Mouse (Mus musculus) neural tube, embryonic 13.5 days (tissue): Measurements from ENCODE around the gene Ptprn2. TPM values are rescaled to one million over a fixed set of nuclear protein-coding genes. Genes with fewer than 3 reads are reported as not detected.

Source experiments
- ATAC-seq: fragments of 200-750 bp; cut with Nextera tagmentation; 2 replicates; pipeline ENCODE4 v1.8.0; 2017; ENCODE audit warnings: low read depth, mild to moderate bottlenecking, moderate TSS enrichment, moderate library complexity
- H3K27ac ChIP-seq: fragments of 300-500 bp; sonication (generic); replicated peaks from 2 replicates; pipeline ENCODE4 v1.5.1; 2015; ENCODE audit warnings: moderate library complexity, mild to moderate bottlenecking, inconsistent platforms
- H3K27me3 ChIP-seq: fragments of 300-500 bp; sonication (generic); 2 replicates; pipeline ENCODE4 v1.6.1; 2015; ENCODE audit warnings: mild to moderate bottlenecking, inconsistent platforms
- H3K36me3 ChIP-seq: fragments of 300-500 bp; sonication (generic); 2 replicates; pipeline ENCODE4 v1.6.1; 2015; ENCODE audit warnings: mild to moderate bottlenecking, inconsistent platforms
- H3K4me1 ChIP-seq: fragments of 300-500 bp; sonication (generic); replicated peaks from 2 replicates; pipeline ENCODE4 v1.6.1; 2015; ENCODE audit warnings: inconsistent platforms
- H3K4me2 ChIP-seq: fragments of 300-500 bp; sonication (generic); 2 replicates; pipeline ENCODE4 v1.6.1; 2015; ENCODE audit warnings: inconsistent platforms, mild to moderate bottlenecking, moderate library complexity
- H3K4me3 ChIP-seq: fragments of 300-500 bp; sonication (generic); 2 replicates; pipeline ENCODE4 v1.5.1; 2015; ENCODE audit warnings: mild to moderate bottlenecking, inconsistent platforms
- H3K9ac ChIP-seq: fragments of 300-500 bp; sonication (generic); 2 replicates; pipeline ENCODE4 v1.6.1; 2015; ENCODE audit warnings: moderate library complexity, mild to moderate bottlenecking, inconsistent platforms
- H3K9me3 ChIP-seq: fragments of 300-500 bp; sonication (generic); 2 replicates; pipeline ENCODE4 v1.6.1; 2016; ENCODE audit warnings: inconsistent platforms
- WGBS: fragments of 180-500 bp; shearing (Covaris S2); methylation state at CpG from one replicate; pipeline ENCODE4 v1.1.7; 2015; 5-methylcytosine and 5-hydroxymethylcytosine counted together
- polyA plus RNA-seq: library from polyadenylated mRNA; unstranded; fragments of >200 nt; fragmentation: Nextera tagmentation; extraction: Ambion mirVana; gene quantifications from 2 replicates; pipeline ENCODE4 v1.2.1, GENCODE M21; 2015

Ptprn2 gene
- polyA plus RNA-seq, 1 experiment from 2014 or later = 10.6 TPM

DNA sequence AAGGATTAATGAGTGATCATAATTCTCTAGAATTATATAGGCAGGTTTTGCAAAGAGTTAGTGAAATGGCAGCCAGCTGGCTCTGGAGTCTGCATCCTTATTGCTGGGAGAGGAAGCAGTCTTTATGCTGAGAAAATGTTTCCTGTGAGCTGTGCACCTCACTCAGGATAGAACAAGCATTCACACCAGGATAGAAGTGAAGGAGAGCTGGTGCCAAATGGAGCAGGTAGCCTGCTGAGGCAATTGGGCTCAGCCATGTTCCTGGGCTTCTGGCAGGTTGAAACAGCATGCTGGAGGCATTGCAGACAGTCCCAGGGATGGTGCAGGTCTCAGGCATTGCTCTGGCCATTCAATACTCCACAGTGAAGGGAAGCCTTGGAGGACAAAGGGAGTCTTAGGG is 47.8 kb downstream of the Ptprn2 start:
- no peaks in the 10 kb centered on the region for H3K9me3 ChIP-seq
- ATAC-seq = no peak
- H3K27me3 ChIP-seq = no peaks in the 10 kb centered on the region
- no peaks in the 10 kb centered on the region for H3K4me1 ChIP-seq
- H3K27ac ChIP-seq = no peak overlapping the region; the same call in 1 of the 2 replicates
- no peak overlapping the region for H3K9ac ChIP-seq
- no peaks in the 10 kb centered on the region for H3K36me3 ChIP-seq
- no peak overlapping the region for H3K4me3 ChIP-seq
- H3K4me2 ChIP-seq = no peak overlapping the region

GRCm38 (mm10) chr12:116539305-116539704 is 53.8 kb downstream of the Ptprn2 start:
- H3K4me2 ChIP-seq = no peak overlapping the region
- H3K9me3 ChIP-seq = no peaks in the 10 kb centered on the region
- H3K36me3 ChIP-seq = no peaks in the 10 kb centered on the region
- no peak for ATAC-seq
- no peak overlapping the region for H3K9ac ChIP-seq
- H3K4me3 ChIP-seq = no peak overlapping the region
- H3K27me3 ChIP-seq = no peaks in the 10 kb centered on the region
- WGBS = 95% methylated on average over 1 of the region's 1 CpGs
- no peak overlapping the region for H3K27ac ChIP-seq
- no peaks in the 10 kb centered on the region for H3K4me1 ChIP-seq

DNA sequence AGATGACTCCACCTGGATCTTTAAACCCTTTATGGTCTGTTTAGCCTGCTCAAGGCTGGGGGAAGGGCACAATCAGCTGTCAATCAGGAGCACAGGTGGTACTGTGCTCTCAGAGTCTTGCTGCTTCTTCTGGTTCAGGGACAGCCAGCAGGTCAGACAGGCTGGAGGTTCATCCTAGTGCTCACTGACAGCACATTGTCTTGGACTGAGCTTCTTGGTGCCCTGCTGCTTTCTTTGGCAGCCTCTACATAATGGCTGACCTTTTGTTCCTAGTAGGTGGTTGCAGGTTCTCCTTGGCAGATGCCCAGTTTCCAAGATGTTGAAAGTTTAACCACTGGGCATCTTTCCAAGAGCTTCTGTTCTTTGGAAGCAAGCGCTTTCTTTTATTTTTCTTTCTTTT is 55.1 kb downstream of the Ptprn2 start:
- no peak for ATAC-seq
- H3K4me1 ChIP-seq = no peaks in the 10 kb centered on the region
- H3K4me2 ChIP-seq = no peak overlapping the region
- no peaks in the 10 kb centered on the region for H3K9me3 ChIP-seq
- no peak overlapping the region for H3K4me3 ChIP-seq
- no peaks in the 10 kb centered on the region for H3K36me3 ChIP-seq
- no peak overlapping the region for H3K27ac ChIP-seq
- no peaks in the 10 kb centered on the region for H3K27me3 ChIP-seq
- 84% methylated on average over 1 of the region's 1 CpGs for WGBS
- no peak overlapping the region for H3K9ac ChIP-seq

- Histone ChIP-seq H3K4me3 (no peak overlapping the region), H3K27me3 (no peaks in the 10 kb centered on the region), H3K9me3 (no peaks in the 10 kb centered on the region), H3K36me3 (no peaks in the 10 kb centered on the region), H3K4me2 (no peak overlapping the region), H3K9ac (no peak overlapping the region), H3K27ac (no peak overlapping the region), H3K4me1 (0 out of 2 replicates have a peak, but pooled peaks cover 9% of the 10 kb centered on the region)
- 80% methylated on average over 1 of the region's 1 CpGs for WGBS
- no peak for ATAC-seq
Measured at GRCm38 (mm10) chr12:116550031-116550430, 64.5 kb downstream of the Ptprn2 start.

- Histone ChIP-seq H3K27ac (no peak overlapping the region), H3K9ac (no peak overlapping the region), H3K4me1 (0 out of 2 replicates have a peak, but pooled peaks cover 9% of the 10 kb centered on the region), H3K36me3 (no peaks in the 10 kb centered on the region), H3K9me3 (no peaks in the 10 kb centered on the region), H3K27me3 (no peaks in the 10 kb centered on the region), H3K4me2 (no peak overlapping the region), H3K4me3 (no peak overlapping the region)
- WGBS = 58% methylated on average over 7 of the region's 7 CpGs
- ATAC-seq = no peak
Measured at GRCm38 (mm10) chr12:116551516-116551915, 66.0 kb downstream of the Ptprn2 start.

DNA sequence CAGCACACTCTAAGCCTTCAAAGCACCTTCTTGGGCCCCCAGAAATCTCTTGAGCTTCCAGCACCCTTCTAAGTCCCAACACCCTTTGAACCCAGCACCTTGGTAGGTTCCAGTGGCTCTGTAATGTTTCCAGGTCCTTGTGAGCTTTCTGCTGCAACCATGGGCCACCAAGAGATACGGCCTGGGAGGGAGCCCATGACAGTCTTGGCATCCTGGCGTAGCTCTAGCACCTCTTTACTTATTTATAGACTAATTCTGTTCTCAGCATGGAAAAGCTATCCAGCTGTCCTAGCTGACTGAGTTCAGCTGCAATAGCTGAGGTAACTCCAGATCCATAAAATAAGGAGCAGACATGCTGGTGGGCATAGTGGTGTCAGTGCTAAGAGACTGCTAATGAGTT is 66.8 kb downstream of the Ptprn2 start:
- peak overlapping the region; percentile 49; the same call in 1 of the 2 replicates for H3K27ac ChIP-seq

DNA sequence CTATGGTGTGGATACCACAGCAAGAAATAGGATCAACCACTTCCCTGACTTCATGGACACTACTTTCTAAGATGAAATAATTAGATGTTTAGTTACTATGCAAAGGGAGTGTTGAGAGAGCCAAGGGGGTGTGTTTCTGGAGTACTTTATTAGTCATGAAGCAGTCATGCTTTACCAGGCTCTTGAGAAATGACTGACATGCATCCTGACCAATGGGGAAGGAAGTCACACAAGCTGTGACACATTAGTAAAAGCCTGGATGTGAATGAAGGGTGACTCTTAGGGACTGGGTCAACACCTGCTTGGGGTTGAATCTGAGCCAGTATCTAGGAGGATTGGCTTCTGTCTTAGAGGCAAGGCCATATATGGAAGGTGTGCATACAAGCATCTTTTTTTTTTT is 67.8 kb downstream of the Ptprn2 start:
- no peak overlapping the region for H3K9ac ChIP-seq
- no peak overlapping the region for H3K4me2 ChIP-seq
- H3K36me3 ChIP-seq = no peaks in the 10 kb centered on the region
- 0 out of 2 replicates have a peak, but pooled peaks cover 9% of the 10 kb centered on the region for H3K4me1 ChIP-seq
- H3K27ac ChIP-seq = no peak overlapping the region
- H3K27me3 ChIP-seq = no peaks in the 10 kb centered on the region
- no peaks in the 10 kb centered on the region for H3K9me3 ChIP-seq
- no peak overlapping the region for H3K4me3 ChIP-seq
- no peak for ATAC-seq

More for the DNA sequence above, 66.8 kb downstream of the Ptprn2 start:
- no peak overlapping the region for H3K4me3 ChIP-seq
- no peak overlapping the region for H3K4me2 ChIP-seq
- ATAC-seq = no peak
- H3K9me3 ChIP-seq = no peaks in the 10 kb centered on the region
- 0 out of 2 replicates have a peak, but pooled peaks cover 9% of the 10 kb centered on the region for H3K4me1 ChIP-seq
- H3K9ac ChIP-seq = no peak overlapping the region
- WGBS = 79% methylated on average over 2 of the region's 2 CpGs
- no peaks in the 10 kb centered on the region for H3K36me3 ChIP-seq
- no peaks in the 10 kb centered on the region for H3K27me3 ChIP-seq

GRCm38 (mm10) chr12:116555964-116556363 is 70.4 kb downstream of the Ptprn2 start:
- no peaks in the 10 kb centered on the region for H3K27me3 ChIP-seq
- H3K36me3 ChIP-seq = no peaks in the 10 kb centered on the region
- no peak overlapping the region for H3K27ac ChIP-seq
- no peak overlapping the region for H3K4me2 ChIP-seq
- WGBS = 76% methylated on average over 4 of the region's 4 CpGs
- no peaks in the 10 kb centered on the region for H3K9me3 ChIP-seq
- H3K4me3 ChIP-seq = no peak overlapping the region
- ATAC-seq = no peak
- 0 out of 2 replicates have a peak, but pooled peaks cover 9% of the 10 kb centered on the region for H3K4me1 ChIP-seq
- H3K9ac ChIP-seq = no peak overlapping the region

DNA sequence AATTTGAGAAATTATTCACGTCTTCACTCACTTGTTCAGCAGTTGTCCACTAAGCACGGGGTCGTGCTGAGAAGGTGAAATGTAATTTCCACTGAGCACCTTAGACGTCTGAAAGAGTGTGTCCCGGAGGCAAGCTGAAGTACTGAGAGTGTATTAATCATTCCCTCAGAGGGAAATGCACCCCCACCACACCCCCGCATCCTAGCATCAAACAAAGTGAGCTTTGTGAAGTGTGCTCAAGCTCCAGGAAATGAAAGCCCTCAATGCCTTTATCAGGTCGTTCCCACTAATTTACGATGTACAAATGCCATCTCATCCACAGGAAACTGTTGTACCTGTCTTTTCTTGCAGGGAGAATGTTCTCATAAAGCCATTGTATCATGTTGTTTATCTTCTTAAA is 78.9 kb downstream of the Ptprn2 start:
- Histone ChIP-seq H3K4me1 (no peaks in the 10 kb centered on the region), H3K4me3 (no peak overlapping the region), H3K27me3 (no peaks in the 10 kb centered on the region), H3K4me2 (no peak overlapping the region), H3K9me3 (no peaks in the 10 kb centered on the region), H3K27ac (no peak overlapping the region), H3K9ac (no peak overlapping the region), H3K36me3 (no peaks in the 10 kb centered on the region)
- ATAC-seq = no peak
- 55% methylated on average over 8 of the region's 8 CpGs for WGBS

- no peak for ATAC-seq
- H3K9me3 ChIP-seq = no peaks in the 10 kb centered on the region
- no peak overlapping the region for H3K27ac ChIP-seq
- no peak overlapping the region for H3K4me2 ChIP-seq
- H3K9ac ChIP-seq = no peak overlapping the region
- H3K27me3 ChIP-seq = no peaks in the 10 kb centered on the region
- no peak overlapping the region for H3K4me3 ChIP-seq
- H3K4me1 ChIP-seq = no peaks in the 10 kb centered on the region
- WGBS = 83% methylated on average over 1 of the region's 1 CpGs
- no peaks in the 10 kb centered on the region for H3K36me3 ChIP-seq
Measured at GRCm38 (mm10) chr12:116566672-116567071, 81.2 kb downstream of the Ptprn2 start.

DNA sequence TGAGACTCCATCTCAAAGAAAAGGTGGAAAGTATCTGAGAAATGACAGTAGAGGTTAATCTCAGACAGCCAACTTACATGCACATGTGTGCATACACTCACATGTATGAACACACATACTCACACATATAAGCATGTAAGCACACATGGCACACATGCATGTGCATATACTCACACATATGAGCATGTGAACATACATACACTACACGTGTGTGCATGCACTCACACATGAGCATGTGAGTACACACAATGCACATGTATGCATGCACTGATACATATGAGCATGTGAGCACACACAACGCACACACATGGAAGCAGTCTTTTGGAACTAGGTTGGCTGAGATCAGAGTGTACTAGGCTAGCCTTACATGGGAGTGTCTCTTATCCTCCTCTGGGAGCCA is 81.7 kb downstream of the Ptprn2 start:
- WGBS = 82% methylated on average over 2 of the region's 2 CpGs
- no peaks in the 10 kb centered on the region for H3K36me3 ChIP-seq
- no peaks in the 10 kb centered on the region for H3K9me3 ChIP-seq
- H3K27me3 ChIP-seq = no peaks in the 10 kb centered on the region
- no peak overlapping the region for H3K27ac ChIP-seq
- H3K4me1 ChIP-seq = no peaks in the 10 kb centered on the region
- H3K4me2 ChIP-seq = no peak overlapping the region
- ATAC-seq = no peak
- H3K4me3 ChIP-seq = no peak overlapping the region
- H3K9ac ChIP-seq = no peak overlapping the region

- 78% methylated on average over 1 of the region's 1 CpGs for WGBS
Measured at GRCm38 (mm10) chr12:116569568-116569967, 84.0 kb downstream of the Ptprn2 start.

DNA sequence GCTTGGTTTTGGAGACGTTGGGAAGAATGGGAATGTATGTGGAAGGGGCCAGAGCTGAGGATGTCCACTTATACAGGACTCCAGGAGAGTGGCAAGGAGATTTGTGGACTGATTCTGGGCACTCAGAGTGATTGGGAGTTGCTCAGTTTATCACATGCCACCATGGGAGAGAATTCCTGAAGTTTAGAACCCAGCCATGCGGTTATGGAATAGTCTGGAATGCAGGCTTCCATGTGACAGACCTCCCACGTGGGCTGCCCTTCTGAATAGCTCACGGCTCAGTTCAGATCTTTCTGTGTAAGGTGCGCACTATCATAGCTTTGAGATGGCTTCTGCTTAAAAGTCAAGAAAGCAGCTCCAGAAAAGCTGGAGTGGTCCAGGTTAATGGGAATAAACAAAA is 88.6 kb downstream of the Ptprn2 start:
- peak overlapping the region; percentile 64 for H3K27ac ChIP-seq
- H3K9ac ChIP-seq = no peak overlapping the region
- no peak overlapping the region for H3K4me3 ChIP-seq
- 80% methylated on average over 5 of the region's 5 CpGs for WGBS
- no peaks in the 10 kb centered on the region for H3K36me3 ChIP-seq
- H3K4me1 ChIP-seq = 0 out of 2 replicates have a peak, but pooled peaks cover 3% of the 10 kb centered on the region
- no peaks in the 10 kb centered on the region for H3K27me3 ChIP-seq
- H3K9me3 ChIP-seq = no peaks in the 10 kb centered on the region
- ATAC-seq = no peak
- no peak overlapping the region for H3K4me2 ChIP-seq

More at GRCm38 (mm10) chr12:116569568-116569967, 84.0 kb downstream of the Ptprn2 start:
- Histone ChIP-seq H3K4me3 (no peak overlapping the region), H3K4me1 (no peaks in the 10 kb centered on the region), H3K27me3 (no peaks in the 10 kb centered on the region), H3K36me3 (no peaks in the 10 kb centered on the region), H3K27ac (no peak overlapping the region), H3K4me2 (no peak overlapping the region), H3K9me3 (no peaks in the 10 kb centered on the region), H3K9ac (no peak overlapping the region)
- ATAC-seq = no peak
